Mouse (Mus musculus) activated CD4-positive, CD25-positive, alpha-beta regulatory T cell, adult 9 weeks (primary cell): Measurements from ENCODE around the gene Sult3a1. TPM values are rescaled to one million over a fixed set of nuclear protein-coding genes. Genes with fewer than 3 reads are reported as not detected.

Experiments used
- polyA plus RNA-seq: library from polyadenylated mRNA; unstranded; fragments of 100-300 nt; shearing (Covaris generic); gene quantifications from one replicate; pipeline ENCODE4 v1.2.1, GENCODE M21; 2017

The Sult3a1 gene
- polyA plus RNA-seq = not detected

GRCm38 (mm10) chr10:33857421-33857820 is at the start of gene Sult3a1:
Sult3a1 (plus strand) TSS chr10:33857721.

DNA sequence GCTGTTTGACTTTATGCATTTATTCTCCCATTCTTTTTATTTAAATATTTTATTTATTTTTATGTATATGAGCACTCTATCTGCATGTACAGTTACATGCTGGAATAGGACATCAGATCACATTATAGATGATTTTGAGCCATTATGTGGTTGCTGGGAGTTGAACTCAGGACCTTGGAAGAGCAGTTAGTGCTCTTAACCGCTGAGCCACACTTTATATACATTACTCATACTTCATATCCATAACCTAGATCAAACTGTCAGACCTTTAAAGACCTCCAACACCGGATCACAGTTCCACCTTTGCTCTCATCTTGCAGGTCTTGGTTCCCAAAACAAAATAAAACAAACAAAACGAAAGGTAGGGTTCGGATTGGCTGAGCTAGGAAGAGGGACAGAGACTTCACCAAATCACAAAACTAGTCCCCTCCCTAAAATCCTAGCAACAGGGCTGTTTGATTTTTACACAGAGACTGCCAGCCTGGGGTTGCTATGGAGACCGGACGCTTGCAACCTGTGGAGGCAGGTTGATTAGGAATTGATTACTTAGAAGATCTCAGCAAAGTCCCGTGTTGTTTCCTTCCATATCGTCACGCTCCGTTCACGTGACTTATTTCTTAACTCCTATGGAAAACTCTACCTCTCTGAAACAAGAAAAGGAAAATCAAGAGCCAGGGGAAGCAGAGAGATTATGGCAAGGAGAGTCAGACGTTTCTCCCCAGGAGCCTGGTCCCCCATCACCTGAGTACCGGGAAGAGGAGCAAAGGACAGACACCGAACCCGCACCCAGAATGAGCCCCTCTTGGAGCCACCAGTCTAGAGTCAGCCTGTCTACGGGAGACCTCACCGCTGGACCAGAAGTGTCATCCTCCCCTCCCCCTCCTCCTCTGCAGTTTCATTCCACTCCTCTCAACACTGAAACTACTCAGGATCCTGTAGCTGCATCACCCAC is 47.3 kb downstream of the Sult3a1 start, which contains the start of gene Rsph4a:
Gene Rsph4a, plus strand, starts transcription at position 582 of the 952 bp plus-strand sequence.

Other genes starting within 250 kb of the Sult3a1 start
- not detected for gene Clvs2, start 233.0 kb upstream of the Sult3a1 start, polyA plus RNA-seq
- gene Sult3a2, start 71.0 kb upstream of the Sult3a1 start, polyA plus RNA-seq = not detected
- gene Rsph4a, start 47.4 kb downstream of the Sult3a1 start, polyA plus RNA-seq = not detected
- gene Zup1, start 93.5 kb downstream of the Sult3a1 start, polyA plus RNA-seq = 66.5 TPM
- gene Rwdd1, start 161.9 kb downstream of the Sult3a1 start, polyA plus RNA-seq = 79.6 TPM
- not detected for gene Trappc3l, start 179.9 kb downstream of the Sult3a1 start, polyA plus RNA-seq
- 0.07 TPM for gene Calhm4, start 186.6 kb downstream of the Sult3a1 start, polyA plus RNA-seq
- gene Calhm5, start 238.8 kb downstream of the Sult3a1 start, polyA plus RNA-seq = not detected